Mouse (Mus musculus) layer of hippocampus, adult 9-11 months (tissue): ENCODE results near the gene Atp5mpl.
"Not testable (repeated sequence)": the region's sequence is repeated elsewhere in the genome, so short reads cannot be mapped to it uniquely, and the experiment has no call there.

Source experiments
- DNase-seq: peaks from one replicate; pipeline ENCODE4 v3.0.0; 2022

Atp5mpl gene

GRCm38 (mm10) chr12:111946716-111947115 is 20.1 kb downstream of the Atp5mpl start:
- DNase-seq: peak; percentile 70

- DNase-seq: not testable (repeated sequence)
These were observed 20.8 kb downstream of the Atp5mpl start for GRCm38 (mm10) chr12:111945765-111946655.

DNA sequence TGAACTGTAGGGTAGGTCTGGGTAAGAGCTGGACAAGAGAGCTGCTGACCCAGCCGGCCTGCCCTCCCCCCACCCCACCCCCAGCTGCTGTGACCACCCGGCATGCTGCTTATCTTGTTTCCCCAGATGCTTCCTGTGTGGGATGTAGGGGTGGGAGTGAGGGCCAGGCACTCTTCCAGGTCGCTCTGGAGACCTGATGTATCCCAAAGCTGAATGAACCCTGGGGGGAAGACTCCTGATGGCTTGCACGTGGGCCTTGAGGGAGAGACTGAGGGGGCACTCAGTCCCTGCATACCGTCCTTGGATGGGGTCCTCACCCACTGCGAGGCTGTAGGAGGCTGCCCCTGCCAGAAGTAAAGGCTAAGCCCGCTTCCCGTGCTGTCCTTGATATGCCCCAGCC is 21.7 kb downstream of the Atp5mpl start:
- DNase-seq: no peak

- not testable (repeated sequence) for DNase-seq
These were observed 22.5 kb downstream of the Atp5mpl start for GRCm38 (mm10) chr12:111944065-111944987.

- no peak for DNase-seq
These were observed 23.2 kb downstream of the Atp5mpl start for GRCm38 (mm10) chr12:111943421-111944064.

GRCm38 (mm10) chr12:111938623-111939177 is 28.1 kb downstream of the Atp5mpl start:
- no peak for DNase-seq

DNA sequence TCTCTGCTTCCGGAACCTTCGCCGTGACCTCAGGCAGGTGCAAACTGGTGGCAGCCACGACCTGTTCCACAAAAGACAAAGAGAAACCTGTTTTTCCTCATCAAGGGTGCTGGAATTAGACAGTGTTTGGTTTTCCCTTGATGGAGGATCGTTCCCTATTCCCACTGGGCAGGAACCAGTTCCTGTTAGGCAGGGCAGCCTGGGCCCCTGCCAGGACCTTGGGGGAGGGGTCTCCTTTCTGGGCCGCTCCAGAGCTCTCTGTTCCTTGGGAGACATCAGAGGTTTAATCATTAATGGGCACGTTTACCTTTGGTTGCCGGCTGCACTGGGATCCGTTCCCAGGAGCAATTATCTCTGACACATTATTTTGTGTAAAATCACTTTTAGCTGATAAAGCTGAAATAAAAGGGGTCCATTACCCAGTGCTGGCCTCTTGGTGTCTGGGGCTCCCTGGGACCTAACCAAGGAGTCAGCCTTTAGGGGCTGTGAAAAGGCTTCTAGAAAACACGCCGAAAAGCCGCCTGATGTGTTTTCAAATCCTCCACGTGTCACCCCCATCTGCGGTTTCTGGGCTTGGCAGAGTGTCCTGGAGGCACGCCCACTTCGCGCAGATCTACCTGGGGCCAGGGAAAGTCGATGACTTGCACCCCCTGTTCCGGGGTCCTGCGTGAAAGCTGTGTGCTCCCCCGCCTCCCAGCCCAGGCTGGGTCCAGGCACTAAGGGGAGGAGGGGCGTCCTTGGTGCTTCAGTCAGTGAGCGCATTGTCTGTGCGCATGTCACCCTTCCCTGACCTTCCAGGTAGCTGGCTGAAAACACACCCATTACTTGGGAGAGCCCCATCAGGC is 29.8 kb downstream of the Atp5mpl start:
- DNase-seq: no peak

GRCm38 (mm10) chr12:111933971-111934370 is 32.8 kb downstream of the Atp5mpl start:
- no peak for DNase-seq

GRCm38 (mm10) chr12:111933032-111933704 is 33.6 kb downstream of the Atp5mpl start:
- DNase-seq: no peak

- DNase-seq: no peak
These were observed 34.3 kb downstream of the Atp5mpl start for GRCm38 (mm10) chr12:111932513-111932912.

GRCm38 (mm10) chr12:111931411-111932025 is 35.3 kb downstream of the Atp5mpl start:
- no peak for DNase-seq

GRCm38 (mm10) chr12:111928411-111928966 is 38.3 kb downstream of the Atp5mpl start:
- no peak for DNase-seq

DNA sequence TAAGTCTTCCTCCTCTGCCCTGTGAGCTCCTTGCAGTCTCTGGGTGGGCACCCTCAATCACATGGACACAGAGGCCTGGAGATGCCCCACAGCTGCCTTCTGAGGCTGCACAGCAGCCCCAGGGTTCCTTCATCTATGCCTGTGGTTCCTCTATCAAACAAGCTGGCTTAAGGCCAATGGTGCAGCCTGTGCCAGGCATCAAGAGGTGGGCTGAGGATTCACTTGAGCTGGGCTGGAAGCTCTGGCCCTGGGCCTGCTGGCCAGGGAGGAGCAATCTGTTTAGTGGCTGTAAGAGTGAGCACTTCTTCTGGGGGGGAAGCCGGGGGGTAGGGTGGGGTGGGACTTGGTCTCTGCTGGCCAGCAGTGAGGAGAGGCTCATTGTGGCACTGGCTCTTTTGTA is 39.4 kb downstream of the Atp5mpl start:
- DNase-seq: no peak

DNA sequence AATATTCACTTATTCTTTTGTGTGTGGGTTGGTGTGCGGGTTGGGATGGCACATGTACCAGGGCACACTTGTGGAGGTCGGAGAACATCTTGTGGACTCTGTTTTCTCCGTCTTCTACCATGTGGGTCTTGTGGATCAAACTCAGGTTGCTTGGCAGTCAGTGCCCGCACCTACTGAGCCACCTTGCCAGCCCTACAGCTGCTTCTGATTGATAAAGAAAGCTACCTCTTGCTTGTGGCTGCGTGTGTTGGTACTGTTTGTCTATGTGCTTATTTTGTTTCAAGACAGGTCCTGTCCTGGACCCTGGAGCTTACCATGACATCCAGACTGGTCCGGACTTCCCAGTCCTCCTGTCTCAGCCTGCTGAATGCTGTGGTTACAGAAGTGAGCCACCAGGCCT is 43.7 kb downstream of the Atp5mpl start:
- DNase-seq: no peak

- peak; percentile 88 for DNase-seq
These were observed 46.7 kb downstream of the Atp5mpl start for GRCm38 (mm10) chr12:111920046-111920445.

DNA sequence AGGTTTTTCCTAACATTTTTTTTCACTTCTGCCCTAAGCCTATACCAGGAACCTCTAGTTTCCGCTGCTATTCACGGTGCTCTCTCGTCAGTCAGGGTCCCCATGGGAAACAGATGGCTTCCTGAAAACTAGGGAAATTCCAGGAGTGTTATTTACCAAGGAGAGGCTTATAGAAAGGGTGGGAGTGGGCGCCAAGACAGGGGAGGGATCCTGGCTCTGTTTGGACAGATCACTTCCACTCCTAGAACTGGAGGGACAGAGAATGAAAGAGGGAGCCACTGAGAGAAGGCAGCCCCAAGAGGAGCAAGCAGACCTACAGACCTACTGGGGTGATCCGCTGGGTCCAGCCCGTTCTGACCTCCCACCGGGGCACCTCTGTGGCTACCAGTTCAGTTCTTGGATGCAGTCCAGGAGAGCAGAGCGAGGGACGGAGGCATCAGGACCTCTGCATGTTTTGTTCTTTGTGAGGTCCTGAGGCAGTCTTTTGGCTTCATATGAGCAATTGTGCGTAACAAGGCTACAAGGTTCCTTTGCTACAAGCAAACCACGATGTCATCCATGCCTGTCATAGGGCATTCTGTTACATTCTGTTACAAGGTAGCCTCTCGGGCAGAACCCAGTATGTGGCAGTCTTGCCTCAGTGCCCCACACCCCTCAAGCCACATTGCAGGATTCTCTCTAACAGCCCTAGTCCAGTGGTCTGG is 50.1 kb downstream of the Atp5mpl start:
- DNase-seq: no peak

- DNase-seq: no peak
These were observed 51.0 kb downstream of the Atp5mpl start for GRCm38 (mm10) chr12:111915781-111916180.

GRCm38 (mm10) chr12:111914031-111914430 is 52.7 kb downstream of the Atp5mpl start:
- DNase-seq: no peak

- DNase-seq: no peak
These were observed 54.0 kb downstream of the Atp5mpl start for GRCm38 (mm10) chr12:111912802-111913201.

- no peak for DNase-seq
These were observed 55.0 kb downstream of the Atp5mpl start for GRCm38 (mm10) chr12:111911796-111912195.
